Comparison of ENCODE assay signal across 7 mouse cellular contexts in genomic region chr7:137410337-137411197, GRCm38 (mm10). TPM values are rescaled to one million over a fixed set of nuclear protein-coding genes. Genes with fewer than 3 reads are reported as not detected.
DNase-seq lines count a peak whose midpoint lies in the region; ATAC-seq lines count a peak whose summit lies in the region.

Gene 9430038I01Rik, minus strand, starts transcription at chr7:137410762.

- H3K4me1 ChIP-seq in intestine, embryonic 15.5 days (replicated peaks) = peaks cover 5% of the 10 kb centered on the region; the same call in 1 of the 2 replicates
- peaks cover 11% of the 10 kb centered on the region for H3K4me1 ChIP-seq in midbrain, embryonic 10.5 days

- peak within 1 kb of the TSS; percentile 75 for H3K4me2 ChIP-seq in intestine, embryonic 15.5 days (replicated peaks)

- DNase-seq in adrenal gland, adult 2 months = peak; percentile 98
- DNase-seq in embryo, embryonic 11.5 days (ENCODE audit: low read depth, low spot score) = peak; percentile 91
- peak; percentile 97 to 98 for DNase-seq in gastrocnemius, postnatal 36 days
- peak; percentile 95 to 97 for DNase-seq in left cerebral cortex, postnatal 25 days (ENCODE audit: low spot score in 2 of 2)
- peak; percentile 98 for DNase-seq in midbrain, embryonic 10.5 days (ENCODE audit: low spot score)
- peak; percentile 97 for DNase-seq in right cerebral cortex, postnatal 4 days

- intact Hi-C loops in gastrocnemius, postnatal 36 days (cut with DNase I) = loop anchor here (2.0 kb wide), 1 partner anchor 26 kb away; the partner anchor contains the start of gene Glrx3
- intact Hi-C loops in left cerebral cortex, postnatal 25 days (cut with DNase I) = loop anchor here (1.0 kb wide), 1 partner anchor 27 kb away; the partner anchor contains the start of gene Glrx3

- H3K9ac ChIP-seq in intestine, embryonic 15.5 days = peak within 1 kb of the TSS; percentile 78

- peak within 1 kb of the TSS; percentile 92 for H3K27ac ChIP-seq in intestine, embryonic 15.5 days
- H3K27ac ChIP-seq in midbrain, embryonic 10.5 days (replicated peaks) = peak within 1 kb of the TSS; percentile 97

- H3K36me3 ChIP-seq in intestine, embryonic 15.5 days = no peaks in the 10 kb centered on the region
- H3K36me3 ChIP-seq in midbrain, embryonic 10.5 days = no peaks in the 10 kb centered on the region

- no peaks in the 10 kb centered on the region for H3K27me3 ChIP-seq in intestine, embryonic 15.5 days (replicated peaks)
- no peaks in the 10 kb centered on the region for H3K27me3 ChIP-seq in midbrain, embryonic 10.5 days (ENCODE audit: low read depth, poor library complexity, severe bottlenecking)

- ATAC-seq in intestine, embryonic 15.5 days = peak; percentile 100

- no peaks in the 10 kb centered on the region for H3K9me3 ChIP-seq in intestine, embryonic 15.5 days
- no peaks in the 10 kb centered on the region for H3K9me3 ChIP-seq in midbrain, embryonic 10.5 days (replicated peaks)

- WGBS in intestine, embryonic 15.5 days = under 1% methylated on average over 63 of the region's 63 CpGs
- WGBS in midbrain, embryonic 10.5 days = under 1% methylated on average over 63 of the region's 63 CpGs

- H3K4me3 ChIP-seq in intestine, embryonic 15.5 days (replicated peaks) = peak within 1 kb of the TSS; percentile 69
- peak within 1 kb of the TSS; percentile 85 for H3K4me3 ChIP-seq in midbrain, embryonic 10.5 days

RNA-seq across cellular contexts. Expression of gene 9430038I01Rik, which starts in this region (rescaled TPM):
- 1 to 10 TPM; 9.3 to 9.7 TPM for total RNA-seq in adrenal gland, adult 2 months (2021)
- 6.1 and 8.9 TPM in 2 replicates for polyA plus RNA-seq in adrenal gland, adult 2 months (2012; rRNA removed)
- total RNA-seq in gastrocnemius, postnatal 36 days (2021) = 1 to 10 TPM; 4.1 to 4.8 TPM
- 23.3 and 23.5 TPM in 2 replicates for polyA plus RNA-seq in intestine, embryonic 15.5 days (2015; fragmentation: Nextera tagmentation; extraction: Ambion mirVana)
- total RNA-seq in left cerebral cortex, postnatal 25 days (2021) = 1 to 10 TPM; 4.7 to 4.8 TPM
- polyA plus RNA-seq in midbrain, embryonic 10.5 days (2016; fragmentation: Nextera tagmentation; extraction: Ambion mirVana) = 18.2 and 20.2 TPM in 2 replicates

Comparison
In these comparisons a context has a peak if more than half of its experiments do, and no peak if none do; other contexts are left out.
1. Peak in every context shown above with its lines: DNase-seq, ATAC-seq, H3K4me3 ChIP-seq and H3K27ac ChIP-seq.